ENCODE assay signal across 13 mouse cellular contexts in the genomic region with DNA sequence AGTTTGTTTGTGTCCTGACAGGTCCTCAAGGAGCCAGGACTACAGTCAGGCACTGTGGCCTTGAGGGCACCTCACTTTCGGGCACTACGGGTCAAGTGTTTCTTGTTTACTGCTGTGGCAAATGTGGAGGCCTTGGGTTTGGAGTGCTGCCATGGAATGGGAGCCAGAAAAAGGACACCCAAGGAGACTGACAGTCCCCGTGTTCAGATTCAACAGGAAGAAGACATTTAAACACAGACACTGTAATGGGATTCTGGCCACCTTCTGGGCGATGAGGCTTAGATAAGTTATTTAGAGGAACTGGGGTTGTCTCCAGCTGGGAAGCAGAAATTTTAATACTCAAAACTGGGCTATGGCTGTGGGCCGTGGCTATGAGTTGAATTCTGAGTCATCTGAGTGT.
DNase-seq lines count a peak whose midpoint lies in the region; ATAC-seq lines count a peak whose summit lies in the region.
"Had no signal": no experiment of that assay in that cellular context is flagged by ENCODE, and none has a peak within 500 bp of the region (broad histone marks: within the 10 kb centered on the region; RNA-seq: fewer than 3 reads in every experiment).

No protein-coding gene starts in this region.

- 0 out of 2 replicates have a peak, but pooled peaks cover 5% of the 10 kb centered on the region for H3K9me3 ChIP-seq in neural tube, embryonic 15.5 days (replicated peaks)
- no peaks in the 10 kb centered on the region; the same call in 1 of the 2 replicates for H3K9me3 ChIP-seq in forebrain, embryonic 11.5 days (ENCODE audit: control insufficient read depth, low read length)
- H3K9me3 ChIP-seq: embryonic facial prominence, embryonic 15.5 days; hindbrain, embryonic 13.5 days had no signal

- no peak for ATAC-seq in neural tube, embryonic 15.5 days (ENCODE audit: low FRiP score)
- no peak for ATAC-seq in forebrain, embryonic 11.5 days (replicated peaks; ENCODE audit: low FRiP score)

- DNase-seq in gastrocnemius, postnatal 10 days: peak; percentile 25
- no peak for DNase-seq in gastrocnemius, postnatal 25 days
- DNase-seq in NIH3T3 (ENCODE audit: low read depth): peak; percentile 10
- peak; percentile 52 to 54 for DNase-seq in cerebellum, adult 18-20 months
- peak; percentile 41 for DNase-seq in lung, postnatal 10 days
- DNase-seq in forebrain, embryonic 11.5 days (ENCODE audit: low spot score): no peak
- DNase-seq in spleen, postnatal 14 days (ENCODE audit: low spot score in 2 of 2): no peak

- peaks cover 15% of the 10 kb centered on the region for H3K36me3 ChIP-seq in neural tube, embryonic 15.5 days
- H3K36me3 ChIP-seq in forebrain, embryonic 11.5 days (ENCODE audit: control insufficient read depth, insufficient read depth, low read length): no peaks in the 10 kb centered on the region
- H3K36me3 ChIP-seq: embryonic facial prominence, embryonic 15.5 days; midbrain, embryonic 10.5 days; neural tube, embryonic 12.5 days had no signal

- H3K27ac ChIP-seq in neural tube, embryonic 15.5 days (replicated peaks): no peak overlapping the region
- no peak overlapping the region for H3K27ac ChIP-seq in forebrain, embryonic 11.5 days (ENCODE audit: low read depth, low read length)
- H3K27ac ChIP-seq: embryonic facial prominence, embryonic 15.5 days; hindbrain, embryonic 13.5 days; midbrain, embryonic 10.5 days; neural tube, embryonic 12.5 days had no signal

- no peak overlapping the region for H3K9ac ChIP-seq in neural tube, embryonic 15.5 days (replicated peaks)
- H3K9ac ChIP-seq in forebrain, embryonic 11.5 days (ENCODE audit: low read length): no peak overlapping the region
- H3K9ac ChIP-seq: embryonic facial prominence, embryonic 15.5 days; hindbrain, embryonic 13.5 days; neural tube, embryonic 12.5 days had no signal

- 76% methylated on average over 5 of the region's 5 CpGs for WGBS in neural tube, embryonic 15.5 days
- 89% methylated on average over 5 of the region's 5 CpGs for WGBS in forebrain, embryonic 11.5 days

- H3K4me2 ChIP-seq in neural tube, embryonic 15.5 days: no peak overlapping the region
- no peak overlapping the region for H3K4me2 ChIP-seq in forebrain, embryonic 11.5 days (ENCODE audit: low read depth, low read length, severe bottlenecking)
- H3K4me2 ChIP-seq: embryonic facial prominence, embryonic 15.5 days; hindbrain, embryonic 13.5 days; liver, embryonic 11.5 days; neural tube, embryonic 12.5 days had no signal

- H3K4me3 ChIP-seq in neural tube, embryonic 15.5 days (replicated peaks): no peak overlapping the region
- H3K4me3 ChIP-seq in forebrain, embryonic 11.5 days (ENCODE audit: low read depth, low read length): no peak overlapping the region
- H3K4me3 ChIP-seq: embryonic facial prominence, embryonic 15.5 days; hindbrain, embryonic 13.5 days; midbrain, embryonic 10.5 days; neural tube, embryonic 12.5 days had no signal

- no peaks in the 10 kb centered on the region for H3K27me3 ChIP-seq in neural tube, embryonic 15.5 days (replicated peaks)
- H3K27me3 ChIP-seq in forebrain, embryonic 11.5 days (ENCODE audit: control insufficient read depth, insufficient read depth, low read length): no peaks in the 10 kb centered on the region
- H3K27me3 ChIP-seq: embryonic facial prominence, embryonic 15.5 days; hindbrain, embryonic 13.5 days; neural tube, embryonic 12.5 days had no signal

- no peaks in the 10 kb centered on the region for H3K4me1 ChIP-seq in neural tube, embryonic 15.5 days
- no peaks in the 10 kb centered on the region for H3K4me1 ChIP-seq in forebrain, embryonic 11.5 days (replicated peaks; ENCODE audit: control insufficient read depth, insufficient read depth, low read length)
- H3K4me1 ChIP-seq: embryonic facial prominence, embryonic 15.5 days; hindbrain, embryonic 13.5 days; midbrain, embryonic 10.5 days; neural tube, embryonic 12.5 days had no signal

Comparison
In these comparisons a context has a peak if more than half of its experiments do, and no peak if none do; other contexts are left out.
1. DNase-seq: peak in gastrocnemius, postnatal 10 days (single experiment), NIH3T3 (single experiment), cerebellum, adult 18-20 months (2 of 2) and lung, postnatal 10 days (single experiment); none in gastrocnemius, postnatal 25 days (single experiment), forebrain, embryonic 11.5 days (single experiment) and spleen, postnatal 14 days (0 of 2).